Mouse (Mus musculus) hindbrain, embryonic 15.5 days (tissue): Measurements from ENCODE around the gene R3hdm2. TPM values are rescaled to one million over a fixed set of nuclear protein-coding genes. Genes with fewer than 3 reads are reported as not detected.

ENCODE experiments used
- ATAC-seq: fragments of 200-750 bp; cut with Nextera tagmentation; 2 replicates; pipeline ENCODE4 v1.8.0; 2017; ENCODE audit warnings: low read depth, moderate number of reproducible peaks, moderate TSS enrichment; ENCODE audit not compliant: low FRiP score
- H3K27ac ChIP-seq: fragments of 300-500 bp; sonication (generic); replicated peaks from 2 replicates; pipeline ENCODE4 v1.5.1; 2015; ENCODE audit warnings: mild to moderate bottlenecking, inconsistent platforms
- H3K27me3 ChIP-seq: fragments of 300-500 bp; sonication (generic); 2 replicates; pipeline ENCODE4 v1.6.1; 2015; ENCODE audit warnings: control low read depth, inconsistent platforms
- H3K36me3 ChIP-seq: fragments of 300-500 bp; sonication (generic); 2 replicates; pipeline ENCODE4 v1.6.1; 2015; ENCODE audit warnings: control low read depth, inconsistent platforms
- H3K4me1 ChIP-seq: fragments of 300-500 bp; sonication (generic); replicated peaks from 2 replicates; pipeline ENCODE4 v1.6.1; 2015; ENCODE audit warnings: control low read depth, inconsistent platforms
- H3K4me2 ChIP-seq: fragments of 300-500 bp; sonication (generic); 2 replicates; pipeline ENCODE4 v1.6.1; 2015; ENCODE audit warnings: moderate library complexity, mild to moderate bottlenecking, inconsistent platforms
- H3K4me3 ChIP-seq: fragments of 300-500 bp; sonication (generic); 2 replicates; pipeline ENCODE4 v1.5.1; 2015; ENCODE audit warnings: mild to moderate bottlenecking, inconsistent platforms
- H3K9ac ChIP-seq: fragments of 300-500 bp; sonication (generic); 2 replicates; pipeline ENCODE4 v1.6.1; 2015; ENCODE audit warnings: inconsistent platforms
- H3K9me3 ChIP-seq: fragments of 300-500 bp; sonication (generic); 2 replicates; pipeline ENCODE4 v1.6.1; 2016; ENCODE audit warnings: control low read depth, inconsistent platforms
- WGBS: fragments of 180-500 bp; shearing (Covaris S2); methylation state at CpG from one replicate; pipeline ENCODE4 v1.1.7; 2015; 5-methylcytosine and 5-hydroxymethylcytosine counted together
- polyA plus RNA-seq: library from polyadenylated mRNA; unstranded; fragments of >200 nt; fragmentation: Nextera tagmentation; extraction: Ambion mirVana; gene quantifications from 2 replicates; pipeline ENCODE4 v1.2.1, GENCODE M21; 2015

The R3hdm2 gene
- polyA plus RNA-seq, 1 experiment from 2014 or later: 38.8 TPM

- WGBS: 52% methylated on average over 1 of the region's 1 CpGs
- Histone ChIP-seq H3K9me3 (no peaks in the 10 kb centered on the region), H3K4me3 (no peak overlapping the region)
Measured at GRCm38 (mm10) chr10:127429538-127429937, 49.4 kb downstream of the R3hdm2 start.

GRCm38 (mm10) chr10:127432466-127432865 is 52.3 kb downstream of the R3hdm2 start:
- Histone ChIP-seq H3K27me3 (no peaks in the 10 kb centered on the region), H3K4me2 (no peak overlapping the region), H3K4me1 (0 out of 2 replicates have a peak, but pooled peaks cover 5% of the 10 kb centered on the region), H3K27ac (no peak overlapping the region), H3K4me3 (no peak overlapping the region), H3K9ac (no peak overlapping the region), H3K36me3 (no peaks in the 10 kb centered on the region), H3K9me3 (no peaks in the 10 kb centered on the region)
- 94% methylated on average over 4 of the region's 4 CpGs for WGBS
- no peak for ATAC-seq

More at GRCm38 (mm10) chr10:127429538-127429937, 49.4 kb downstream of the R3hdm2 start:
- H3K4me1 ChIP-seq: 0 out of 2 replicates have a peak, but pooled peaks cover 5% of the 10 kb centered on the region
- H3K27ac ChIP-seq: no peak overlapping the region
- ATAC-seq: no peak
- H3K4me2 ChIP-seq: no peak overlapping the region
- no peaks in the 10 kb centered on the region for H3K36me3 ChIP-seq
- H3K27me3 ChIP-seq: no peaks in the 10 kb centered on the region
- no peak overlapping the region for H3K9ac ChIP-seq

- Histone ChIP-seq H3K36me3 (no peaks in the 10 kb centered on the region), H3K4me1 (0 out of 2 replicates have a peak, but pooled peaks cover 5% of the 10 kb centered on the region), H3K9ac (no peak overlapping the region), H3K4me3 (no peak overlapping the region), H3K27ac (no peak overlapping the region), H3K27me3 (no peaks in the 10 kb centered on the region), H3K4me2 (no peak overlapping the region), H3K9me3 (no peaks in the 10 kb centered on the region)
- WGBS: 90% methylated on average over 5 of the region's 5 CpGs
- no peak for ATAC-seq
Measured at GRCm38 (mm10) chr10:127437354-127438113, 57.4 kb downstream of the R3hdm2 start.

GRCm38 (mm10) chr10:127453701-127454100 is 73.6 kb downstream of the R3hdm2 start:
- no peaks in the 10 kb centered on the region for H3K27me3 ChIP-seq
- 97% methylated on average over 1 of the region's 1 CpGs for WGBS
- no peak for ATAC-seq
- H3K27ac ChIP-seq: no peak overlapping the region
- no peaks in the 10 kb centered on the region for H3K9me3 ChIP-seq
- no peaks in the 10 kb centered on the region for H3K4me1 ChIP-seq
- H3K4me2 ChIP-seq: no peak overlapping the region
- H3K4me3 ChIP-seq: no peak overlapping the region
- peaks cover 62% of the 10 kb centered on the region for H3K36me3 ChIP-seq
- H3K9ac ChIP-seq: no peak overlapping the region

- ATAC-seq: no peak
- Histone ChIP-seq H3K9me3 (no peaks in the 10 kb centered on the region), H3K27me3 (no peaks in the 10 kb centered on the region), H3K9ac (no peak overlapping the region), H3K27ac (no peak overlapping the region), H3K4me1 (no peaks in the 10 kb centered on the region), H3K4me3 (no peak overlapping the region), H3K4me2 (no peak overlapping the region), H3K36me3 (peaks cover 56% of the 10 kb centered on the region)
- WGBS: 73% methylated on average over 5 of the region's 5 CpGs
Measured at GRCm38 (mm10) chr10:127462411-127463096, 82.4 kb downstream of the R3hdm2 start.

- no peaks in the 10 kb centered on the region for H3K27me3 ChIP-seq
- no peaks in the 10 kb centered on the region for H3K9me3 ChIP-seq
- H3K4me2 ChIP-seq: no peak overlapping the region
- no peak for ATAC-seq
- 77% methylated on average over 15 of the region's 15 CpGs for whole genome bisulfite sequencing
- H3K9ac ChIP-seq: no peak overlapping the region
- no peak overlapping the region for H3K4me3 ChIP-seq
- no peaks in the 10 kb centered on the region for H3K4me1 ChIP-seq
- no peak overlapping the region for H3K27ac ChIP-seq
- peaks cover 17% of the 10 kb centered on the region for H3K36me3 ChIP-seq
Measured at GRCm38 (mm10) chr10:127471281-127471988, 91.3 kb downstream of the R3hdm2 start.

- WGBS: 87% methylated on average over 9 of the region's 9 CpGs
- Histone ChIP-seq H3K27ac (no peak overlapping the region), H3K27me3 (no peaks in the 10 kb centered on the region), H3K9me3 (no peaks in the 10 kb centered on the region), H3K9ac (no peak overlapping the region), H3K4me3 (no peak overlapping the region), H3K36me3 (peaks cover 22% of the 10 kb centered on the region), H3K4me1 (no peaks in the 10 kb centered on the region), H3K4me2 (no peak overlapping the region)
- no peak for ATAC-seq
Measured at GRCm38 (mm10) chr10:127472722-127473121, 92.6 kb downstream of the R3hdm2 start.

- no peaks in the 10 kb centered on the region for H3K9me3 ChIP-seq
- no peak overlapping the region for H3K27ac ChIP-seq
- 96% methylated on average over 4 of the region's 4 CpGs for WGBS
- no peaks in the 10 kb centered on the region for H3K27me3 ChIP-seq
- H3K4me1 ChIP-seq: no peaks in the 10 kb centered on the region
- no peak overlapping the region for H3K4me2 ChIP-seq
- no peak for ATAC-seq
- no peak overlapping the region for H3K9ac ChIP-seq
- H3K36me3 ChIP-seq: peaks cover 22% of the 10 kb centered on the region
- no peak overlapping the region for H3K4me3 ChIP-seq
Measured at GRCm38 (mm10) chr10:127475175-127475574, 95.0 kb downstream of the R3hdm2 start.

- Histone ChIP-seq H3K27me3 (no peaks in the 10 kb centered on the region), H3K4me3 (no peak overlapping the region), H3K9ac (no peak overlapping the region), H3K4me1 (no peaks in the 10 kb centered on the region), H3K9me3 (no peaks in the 10 kb centered on the region), H3K36me3 (peaks cover 24% of the 10 kb centered on the region), H3K4me2 (no peak overlapping the region), H3K27ac (no peak overlapping the region)
- 72% methylated on average over 3 of the region's 3 CpGs for WGBS
- no peak for ATAC-seq
Measured at GRCm38 (mm10) chr10:127476541-127476940, 96.4 kb downstream of the R3hdm2 start.

GRCm38 (mm10) chr10:127477301-127477700 is 97.2 kb downstream of the R3hdm2 start:
- ATAC-seq: no peak
- no peak overlapping the region for H3K9ac ChIP-seq
- no peak overlapping the region for H3K27ac ChIP-seq
- 84% methylated on average over 7 of the region's 7 CpGs for WGBS
- no peak overlapping the region for H3K4me3 ChIP-seq
- H3K4me2 ChIP-seq: no peak overlapping the region
- H3K9me3 ChIP-seq: no peaks in the 10 kb centered on the region
- no peaks in the 10 kb centered on the region for H3K27me3 ChIP-seq
- H3K36me3 ChIP-seq: peaks cover 20% of the 10 kb centered on the region; the same call in 1 of the 2 replicates
- no peaks in the 10 kb centered on the region for H3K4me1 ChIP-seq

- no peak overlapping the region for H3K4me2 ChIP-seq
- no peak overlapping the region for H3K27ac ChIP-seq
- no peaks in the 10 kb centered on the region for H3K4me1 ChIP-seq
- H3K9me3 ChIP-seq: no peaks in the 10 kb centered on the region
- no peak overlapping the region for H3K4me3 ChIP-seq
- peaks cover 25% of the 10 kb centered on the region for H3K36me3 ChIP-seq
- no peak overlapping the region for H3K9ac ChIP-seq
- 94% methylated on average over 4 of the region's 4 CpGs for WGBS
- no peaks in the 10 kb centered on the region for H3K27me3 ChIP-seq
- peak; percentile 48; the same call in 1 of the 2 replicates for ATAC-seq
Measured at GRCm38 (mm10) chr10:127479131-127479530, 99.0 kb downstream of the R3hdm2 start.
